Comparison of ENCODE assay signal across 21 mouse cellular contexts in the genomic region with DNA sequence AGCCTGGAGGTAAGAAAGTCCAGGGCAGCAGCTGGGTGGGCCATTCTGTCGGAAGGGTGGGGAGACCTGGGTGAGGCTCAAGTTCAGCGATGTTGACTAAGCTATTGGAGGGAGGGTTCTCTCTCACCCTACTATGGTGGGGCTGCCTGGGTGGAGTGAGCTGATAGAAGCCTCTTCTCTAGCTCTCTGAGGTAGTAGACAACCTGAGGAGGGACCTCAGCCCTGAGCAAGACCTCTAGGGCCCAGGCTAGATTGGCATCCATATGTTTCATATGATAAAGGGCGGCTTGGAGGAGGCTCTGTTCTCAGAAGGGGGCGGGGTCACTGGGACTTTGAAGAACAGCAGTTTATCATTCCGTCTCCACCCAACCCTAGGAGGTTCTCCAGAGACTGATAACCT. TPM values are rescaled to one million over a fixed set of nuclear protein-coding genes. Genes with fewer than 3 reads are reported as not detected.
DNase-seq lines count a peak whose midpoint lies in the region; ATAC-seq and TF ChIP-seq lines count a peak whose summit lies in the region.
"Not testable (repeated sequence)": the region's sequence is repeated elsewhere in the genome, so short reads cannot be mapped to it uniquely, and the experiment has no call there.
"Had no signal": no experiment of that assay in that cellular context is flagged by ENCODE, and none has a peak within 500 bp of the region (broad histone marks: within the 10 kb centered on the region; RNA-seq: fewer than 3 reads in every experiment).

No protein-coding gene starts in this region.

- not testable (repeated sequence) for DNase-seq in liver, embryonic 14.5 days (ENCODE audit: low read depth in 3 of 3, low spot score in 3 of 3)

- not testable (repeated sequence) for TF ChIP-seq CTCF in liver, embryonic 14.5 days (IDR thresholded peaks at IDR 0.05; ENCODE audit: low read depth)

- H3K4me1 ChIP-seq in heart, embryonic 12.5 days (replicated peaks); kidney, embryonic 15.5 days; liver, embryonic 14.5 days (replicated peaks; ENCODE audit: control insufficient read depth in 2 of 2, insufficient read depth in 2 of 2, low read length in 1 of 2); lung, embryonic 15.5 days; stomach, embryonic 14.5 days (ENCODE audit: control insufficient read depth, insufficient read depth, low read length): not testable (repeated sequence)

- H3K36me3 ChIP-seq in heart, embryonic 12.5 days; kidney, embryonic 15.5 days; liver, embryonic 14.5 days (replicated peaks; ENCODE audit: control insufficient read depth, insufficient read depth, low read depth); lung, embryonic 15.5 days; stomach, embryonic 14.5 days (ENCODE audit: control insufficient read depth, insufficient read depth, low read length): not testable (repeated sequence)

- not testable (repeated sequence) for H3K9me3 ChIP-seq in heart, embryonic 12.5 days (replicated peaks); kidney, embryonic 15.5 days (replicated peaks); liver, embryonic 14.5 days (ENCODE audit: control insufficient read depth, low read length); lung, embryonic 15.5 days; stomach, embryonic 14.5 days (ENCODE audit: control insufficient read depth, low read depth, low read length)

- H3K4me3 ChIP-seq in heart, embryonic 12.5 days; kidney, embryonic 15.5 days (replicated peaks); liver, embryonic 14.5 days (ENCODE audit: insufficient read depth in 1 of 2, low read depth in 2 of 2, low read length in 2 of 2); lung, embryonic 15.5 days; stomach, embryonic 14.5 days (ENCODE audit: low read depth, low read length): not testable (repeated sequence)

- H3K27me3 ChIP-seq in heart, embryonic 12.5 days (replicated peaks); kidney, embryonic 15.5 days; liver, embryonic 14.5 days (ENCODE audit: control insufficient read depth, insufficient read depth, low read length); lung, embryonic 15.5 days; stomach, embryonic 14.5 days (ENCODE audit: control insufficient read depth, insufficient read depth, low read length): not testable (repeated sequence)

- TF ChIP-seq EP300 in liver, embryonic 14.5 days (IDR thresholded peaks at IDR 0.05; ENCODE audit: low read depth): not testable (repeated sequence)

- ATAC-seq in common myeloid progenitor, adult 5-6 weeks (replicated peaks; ENCODE audit: low read depth, poor library complexity, severe bottlenecking): peak; percentile 59
- ATAC-seq in heart, embryonic 12.5 days (ENCODE audit: insufficient number of reproducible peaks, low FRiP score): peak; percentile 91
- peak; percentile 75 for ATAC-seq in kidney, embryonic 15.5 days (replicated peaks; ENCODE audit: low FRiP score)
- peak; percentile 91 for ATAC-seq in liver, embryonic 14.5 days (ENCODE audit: insufficient read depth)
- ATAC-seq in lung, embryonic 15.5 days (ENCODE audit: borderline replicate concordance, extremely low read depth, low FRiP score, low TSS enrichment): peak; percentile 74; the same call in 1 of the 2 replicates
- peak; percentile 79; the same call in 1 of the 2 replicates for ATAC-seq in stomach, embryonic 14.5 days (ENCODE audit: insufficient number of reproducible peaks, insufficient read depth, low FRiP score, low read depth)

- H3K27ac ChIP-seq in heart, embryonic 12.5 days (ENCODE audit: poor library complexity, severe bottlenecking); kidney, embryonic 15.5 days; liver, embryonic 14.5 days; lung, embryonic 15.5 days; stomach, embryonic 14.5 days (ENCODE audit: low read length): not testable (repeated sequence)

- not testable (repeated sequence) for H3K9ac ChIP-seq in heart, embryonic 12.5 days; kidney, embryonic 15.5 days; liver, embryonic 14.5 days (replicated peaks); lung, embryonic 15.5 days; stomach, embryonic 14.5 days (replicated peaks; ENCODE audit: low read depth, low read length)

- no CpG with 5 or more reads among the region's 5 CpGs for WGBS in heart, embryonic 12.5 days
- WGBS in kidney, embryonic 15.5 days: no CpG with 5 or more reads among the region's 5 CpGs
- WGBS in liver, embryonic 14.5 days (ENCODE audit: insufficient replicate concordance): no CpG with 5 or more reads among the region's 5 CpGs
- WGBS in lung, embryonic 15.5 days: no CpG with 5 or more reads among the region's 5 CpGs
- WGBS in stomach, embryonic 14.5 days: no CpG with 5 or more reads among the region's 5 CpGs

- not testable (repeated sequence) for H3K4me2 ChIP-seq in heart, embryonic 12.5 days; kidney, embryonic 15.5 days; liver, embryonic 14.5 days (ENCODE audit: low read depth); lung, embryonic 15.5 days; stomach, embryonic 14.5 days (replicated peaks; ENCODE audit: low read depth, low read length)

RNA-seq across cellular contexts. Expression of gene Entpd4b, which starts 15.1 kb away (rescaled TPM):
- total RNA-seq in common myeloid progenitor, adult 5-6 weeks (2017): 11.1 and 16.2 TPM in 2 replicates
- polyA plus RNA-seq in heart, embryonic 12.5 days (2016; fragmentation: Nextera tagmentation; extraction: Ambion mirVana): 23.0 and 23.3 TPM in 2 replicates
- polyA plus RNA-seq in kidney, embryonic 15.5 days (2015; fragmentation: Nextera tagmentation; extraction: Ambion mirVana): 15.5 and 15.9 TPM in 2 replicates
- 2.3 and 2.7 TPM in 2 replicates for polyA plus RNA-seq in liver, embryonic 14.5 days (2012; rRNA removed)
- 3.1 and 3.9 TPM in 2 replicates for polyA plus RNA-seq in liver, embryonic 14.5 days (2014; fragmentation: Nextera tagmentation; extraction: Ambion mirVana)
- 13.6 and 13.9 TPM in 2 replicates for polyA plus RNA-seq in lung, embryonic 15.5 days (2015; fragmentation: Nextera tagmentation; extraction: Ambion mirVana)
- 18.7 and 20.5 TPM in 2 replicates for polyA plus RNA-seq in stomach, embryonic 14.5 days (2014; fragmentation: Nextera tagmentation; extraction: Ambion mirVana)

RNA-seq across cellular contexts. Expression of gene Gm27179, which starts 27.8 kb away (rescaled TPM):
- 0.29 TPM in 1 of 2 replicates, not detected in the other for total RNA-seq in common myeloid progenitor, adult 5-6 weeks (2017)
- not detected in 2 replicates for polyA plus RNA-seq in heart, embryonic 12.5 days (2016; fragmentation: Nextera tagmentation; extraction: Ambion mirVana)
- polyA plus RNA-seq in kidney, embryonic 15.5 days (2015; fragmentation: Nextera tagmentation; extraction: Ambion mirVana): not detected in 2 replicates
- not detected in 2 replicates for polyA plus RNA-seq in liver, embryonic 14.5 days (2012; rRNA removed)
- not detected in 2 replicates for polyA plus RNA-seq in liver, embryonic 14.5 days (2014; fragmentation: Nextera tagmentation; extraction: Ambion mirVana)
- not detected in 2 replicates for polyA plus RNA-seq in lung, embryonic 15.5 days (2015; fragmentation: Nextera tagmentation; extraction: Ambion mirVana)
- not detected in 2 replicates for polyA plus RNA-seq in stomach, embryonic 14.5 days (2014; fragmentation: Nextera tagmentation; extraction: Ambion mirVana)
- total RNA-seq: adrenal gland, adult 18-20 months; adrenal gland, postnatal 14 days; gastrocnemius, adult 2 months; gastrocnemius, postnatal 25 days; heart, adult 8-10 months; heart, postnatal 4 days had no signal
- polyA plus RNA-seq: activated CD4-positive, CD25-positive, alpha-beta regulatory T cell, adult 4 months; C2C12; embryonic facial prominence, embryonic 13.5 days; forebrain, embryonic 10.5 days; forebrain, embryonic 14.5 days; heart, embryonic 14.5 days; hindbrain, embryonic 12.5 days; hindbrain, embryonic 16.5 days; Patski had no signal

RNA-seq across cellular contexts. Expression of gene Gm16867, which starts 37.0 kb away (rescaled TPM):
- total RNA-seq in common myeloid progenitor, adult 5-6 weeks (2017): 0.49 and 5.1 TPM in 2 replicates
- 0.61 TPM in 1 of 2 replicates, not detected in the other for polyA plus RNA-seq in heart, embryonic 12.5 days (2016; fragmentation: Nextera tagmentation; extraction: Ambion mirVana)
- polyA plus RNA-seq in kidney, embryonic 15.5 days (2015; fragmentation: Nextera tagmentation; extraction: Ambion mirVana): not detected in 2 replicates
- polyA plus RNA-seq in liver, embryonic 14.5 days (2012; rRNA removed): 0.45 TPM in 1 of 2 replicates, not detected in the other
- 0.53 TPM in 1 of 2 replicates, not detected in the other for polyA plus RNA-seq in liver, embryonic 14.5 days (2014; fragmentation: Nextera tagmentation; extraction: Ambion mirVana)
- not detected in 2 replicates for polyA plus RNA-seq in lung, embryonic 15.5 days (2015; fragmentation: Nextera tagmentation; extraction: Ambion mirVana)
- not detected in 2 replicates for polyA plus RNA-seq in stomach, embryonic 14.5 days (2014; fragmentation: Nextera tagmentation; extraction: Ambion mirVana)
- polyA plus RNA-seq: activated CD4-positive, CD25-positive, alpha-beta regulatory T cell, adult 4 months; C2C12; embryonic facial prominence, embryonic 13.5 days; forebrain, embryonic 10.5 days; forebrain, embryonic 14.5 days; heart, embryonic 14.5 days; hindbrain, embryonic 12.5 days; hindbrain, embryonic 16.5 days had no signal
